Mouse (Mus musculus): ENCODE results near the gene Limd2. TPM values are rescaled to one million over a fixed set of nuclear protein-coding genes. Genes with fewer than 3 reads are reported as not detected.
A peak's percentile ranks its signal among the peaks of the same experiment; 100 is the strongest.

Limd2 gene
- polyA plus RNA-seq, 1 experiment from 2014 or later = 129 TPM

- peak overlapping the region; percentile 81 for H3K27ac ChIP-seq (ENCODE audit: low read depth)
- H3K4me3 ChIP-seq (ENCODE audit: low read depth, low read length) = peak overlapping the region; percentile 78
- H3K9ac ChIP-seq (ENCODE audit: low read length) = peak overlapping the region; percentile 43
- no peaks in the 10 kb centered on the region for H3K9me3 ChIP-seq (ENCODE audit: control insufficient read depth, low read length)
- DNase-seq (ENCODE audit: low spot score) (no peak), ATAC-seq (replicated peaks; ENCODE audit: low FRiP score, low TSS enrichment, low read depth) (no peak)
- peaks cover 26% of the 10 kb centered on the region for H3K36me3 ChIP-seq (ENCODE audit: control insufficient read depth, insufficient read depth, low read length)
- 40% methylated on average over 3 of the region's 3 CpGs for WGBS
- no peaks in the 10 kb centered on the region for H3K27me3 ChIP-seq (replicated peaks; ENCODE audit: control insufficient read depth, insufficient read depth, low read length)
- H3K4me1 ChIP-seq (replicated peaks; ENCODE audit: control insufficient read depth, insufficient read depth, low read length) = peaks cover 5% of the 10 kb centered on the region
- H3K4me2 ChIP-seq (ENCODE audit: low read length) = peak overlapping the region; percentile 61
These were observed 33.5 kb upstream of the Limd2 start for GRCm38 (mm10) chr11:106194155-106194541.

DNA sequence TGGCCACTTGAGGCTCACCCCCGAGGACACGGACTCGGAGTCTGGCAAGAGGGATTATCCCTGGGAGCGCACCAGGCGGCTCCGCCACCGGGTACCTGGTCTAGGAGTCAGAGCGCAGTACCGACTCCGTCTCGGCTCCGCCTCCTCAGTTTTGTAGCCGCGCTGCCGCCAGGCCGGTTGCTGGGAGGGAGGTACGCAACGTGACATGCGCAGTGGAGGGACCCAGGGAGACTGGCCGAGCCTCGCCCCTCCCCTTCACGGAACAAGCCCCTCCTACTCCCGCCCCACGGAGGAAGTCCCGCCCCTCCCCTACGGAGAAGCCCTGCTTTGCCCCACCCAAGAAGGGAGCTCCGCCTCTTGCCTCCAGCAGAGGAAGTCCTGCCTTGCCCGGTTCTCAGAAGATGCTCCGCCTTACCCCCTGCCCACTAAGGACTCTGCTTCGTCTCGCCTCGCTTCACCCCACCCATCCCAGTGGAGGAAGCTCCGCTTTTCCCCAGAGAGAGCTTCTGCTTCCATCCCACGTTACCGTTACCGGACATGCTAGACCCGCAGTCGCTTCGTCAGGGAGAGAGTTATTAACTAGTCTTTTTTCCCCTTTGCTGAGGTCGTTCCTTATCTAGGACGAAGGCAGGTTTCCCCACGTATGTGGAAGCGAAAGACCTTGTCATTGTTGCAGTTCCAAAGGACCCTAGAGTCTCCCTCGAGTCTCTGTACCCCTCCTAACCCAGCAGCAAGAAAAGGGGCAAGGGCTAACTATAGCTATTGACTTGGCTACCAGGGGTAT lies 32.9 kb upstream of the Limd2 start:
- DNase-seq (ENCODE audit: low spot score) (peak; percentile 99), ATAC-seq (replicated peaks; ENCODE audit: low FRiP score, low TSS enrichment, low read depth) (peak; percentile 96)
- peaks cover 23% of the 10 kb centered on the region for H3K36me3 ChIP-seq (ENCODE audit: control insufficient read depth, insufficient read depth, low read length)
- no peaks in the 10 kb centered on the region for H3K27me3 ChIP-seq (replicated peaks; ENCODE audit: control insufficient read depth, insufficient read depth, low read length)
- H3K9me3 ChIP-seq (ENCODE audit: control insufficient read depth, low read length) = no peaks in the 10 kb centered on the region
- peak overlapping the region; percentile 81 for H3K27ac ChIP-seq (ENCODE audit: low read depth)
- under 1% methylated on average over 43 of the region's 44 CpGs for WGBS
- H3K4me2 ChIP-seq (ENCODE audit: low read length) = peak overlapping the region; percentile 61
- peak overlapping the region; percentile 64 for H3K9ac ChIP-seq (ENCODE audit: low read length)
- H3K4me3 ChIP-seq (ENCODE audit: low read depth, low read length) = peak overlapping the region; percentile 78
- H3K4me1 ChIP-seq (replicated peaks; ENCODE audit: control insufficient read depth, insufficient read depth, low read length) = peaks cover 5% of the 10 kb centered on the region

GRCm38 (mm10) chr11:106192657-106193370 lies 32.2 kb upstream of the Limd2 start:
- Histone ChIP-seq H3K27me3 (replicated peaks; ENCODE audit: control insufficient read depth, insufficient read depth, low read length) (no peaks in the 10 kb centered on the region), H3K4me3 (ENCODE audit: low read depth, low read length) (peak overlapping the region; percentile 78), H3K4me1 (replicated peaks; ENCODE audit: control insufficient read depth, insufficient read depth, low read length) (peaks cover 5% of the 10 kb centered on the region), H3K36me3 (ENCODE audit: control insufficient read depth, insufficient read depth, low read length) (peaks cover 16% of the 10 kb centered on the region), H3K4me2 (ENCODE audit: low read length) (peak overlapping the region; percentile 61), H3K9ac (ENCODE audit: low read length) (peak overlapping the region; percentile 64), H3K9me3 (ENCODE audit: control insufficient read depth, low read length) (no peaks in the 10 kb centered on the region), H3K27ac (ENCODE audit: low read depth) (peak overlapping the region; percentile 77)
- DNase-seq (ENCODE audit: low spot score) = no peak
- ATAC-seq (replicated peaks; ENCODE audit: low FRiP score, low TSS enrichment, low read depth) = no peak; the same call in 1 of the 2 replicates
- WGBS = 9% methylated on average over 19 of the region's 19 CpGs

GRCm38 (mm10) chr11:106192241-106192640 lies 31.6 kb upstream of the Limd2 start:
- 0 out of 2 replicates have a peak, but pooled peaks cover 10% of the 10 kb centered on the region for H3K36me3 ChIP-seq (ENCODE audit: control insufficient read depth, insufficient read depth, low read length)
- H3K9ac ChIP-seq (ENCODE audit: low read length) = peak overlapping the region; percentile 64; the same call in 1 of the 2 replicates
- no peaks in the 10 kb centered on the region for H3K9me3 ChIP-seq (ENCODE audit: control insufficient read depth, low read length)
- peak overlapping the region; percentile 78 for H3K4me3 ChIP-seq (ENCODE audit: low read depth, low read length)
- H3K4me2 ChIP-seq (ENCODE audit: low read length) = peak overlapping the region; percentile 61
- H3K27me3 ChIP-seq (replicated peaks; ENCODE audit: control insufficient read depth, insufficient read depth, low read length) = no peaks in the 10 kb centered on the region
- H3K27ac ChIP-seq (ENCODE audit: low read depth) = no peak overlapping the region
- DNase-seq (ENCODE audit: low spot score) (no peak), ATAC-seq (replicated peaks; ENCODE audit: low FRiP score, low TSS enrichment, low read depth) (no peak)
- peaks cover 5% of the 10 kb centered on the region for H3K4me1 ChIP-seq (replicated peaks; ENCODE audit: control insufficient read depth, insufficient read depth, low read length)
- WGBS = 80% methylated on average over 5 of the region's 5 CpGs

- ATAC-seq (replicated peaks; ENCODE audit: low FRiP score, low TSS enrichment, low read depth) = no peak
- H3K9ac ChIP-seq (ENCODE audit: low read length) = no peak overlapping the region
- no peak overlapping the region for H3K27ac ChIP-seq (ENCODE audit: low read depth)
- peaks cover 5% of the 10 kb centered on the region for H3K4me1 ChIP-seq (replicated peaks; ENCODE audit: control insufficient read depth, insufficient read depth, low read length)
- no peaks in the 10 kb centered on the region for H3K9me3 ChIP-seq (ENCODE audit: control insufficient read depth, low read length)
- H3K4me2 ChIP-seq (ENCODE audit: low read length) = no peak overlapping the region
- 96% methylated on average over 3 of the region's 3 CpGs for WGBS
- H3K4me3 ChIP-seq (ENCODE audit: low read depth, low read length) = no peak overlapping the region
- no peak for DNase-seq (ENCODE audit: low spot score)
- H3K27me3 ChIP-seq (replicated peaks; ENCODE audit: control insufficient read depth, insufficient read depth, low read length) = no peaks in the 10 kb centered on the region
- 0 out of 2 replicates have a peak, but pooled peaks cover 9% of the 10 kb centered on the region for H3K36me3 ChIP-seq (ENCODE audit: control insufficient read depth, insufficient read depth, low read length)
These were observed 31.1 kb upstream of the Limd2 start for GRCm38 (mm10) chr11:106191716-106192115.

GRCm38 (mm10) chr11:106187326-106187725 lies 26.7 kb upstream of the Limd2 start:
- ATAC-seq (replicated peaks; ENCODE audit: low FRiP score, low TSS enrichment, low read depth) = no peak
- no peak for DNase-seq (ENCODE audit: low spot score)
- Histone ChIP-seq H3K27me3 (replicated peaks; ENCODE audit: control insufficient read depth, insufficient read depth, low read length) (no peaks in the 10 kb centered on the region), H3K4me1 (replicated peaks; ENCODE audit: control insufficient read depth, insufficient read depth, low read length) (peaks cover 1% of the 10 kb centered on the region; the same call in 1 of the 2 replicates), H3K9ac (ENCODE audit: low read length) (no peak overlapping the region), H3K4me3 (ENCODE audit: low read depth, low read length) (no peak overlapping the region), H3K9me3 (ENCODE audit: control insufficient read depth, low read length) (no peaks in the 10 kb centered on the region), H3K27ac (ENCODE audit: low read depth) (no peak overlapping the region), H3K36me3 (ENCODE audit: control insufficient read depth, insufficient read depth, low read length) (0 out of 2 replicates have a peak, but pooled peaks cover 15% of the 10 kb centered on the region), H3K4me2 (ENCODE audit: low read length) (no peak overlapping the region)
- WGBS = 97% methylated on average over 4 of the region's 4 CpGs

GRCm38 (mm10) chr11:106180449-106180801 lies 19.8 kb upstream of the Limd2 start:
- H3K27ac ChIP-seq (ENCODE audit: low read depth) = no peak overlapping the region
- no peaks in the 10 kb centered on the region for H3K27me3 ChIP-seq (replicated peaks; ENCODE audit: control insufficient read depth, insufficient read depth, low read length)
- 94% methylated on average over 2 of the region's 2 CpGs for WGBS
- H3K9me3 ChIP-seq (ENCODE audit: control insufficient read depth, low read length) = no peaks in the 10 kb centered on the region
- H3K4me3 ChIP-seq (ENCODE audit: low read depth, low read length) = no peak overlapping the region
- no peaks in the 10 kb centered on the region for H3K4me1 ChIP-seq (replicated peaks; ENCODE audit: control insufficient read depth, insufficient read depth, low read length)
- no peak overlapping the region for H3K9ac ChIP-seq (ENCODE audit: low read length)
- ATAC-seq (replicated peaks; ENCODE audit: low FRiP score, low TSS enrichment, low read depth) = no peak
- no peak overlapping the region for H3K4me2 ChIP-seq (ENCODE audit: low read length)
- no peak for DNase-seq (ENCODE audit: low spot score)
- 0 out of 2 replicates have a peak, but pooled peaks cover 4% of the 10 kb centered on the region for H3K36me3 ChIP-seq (ENCODE audit: control insufficient read depth, insufficient read depth, low read length)

DNA sequence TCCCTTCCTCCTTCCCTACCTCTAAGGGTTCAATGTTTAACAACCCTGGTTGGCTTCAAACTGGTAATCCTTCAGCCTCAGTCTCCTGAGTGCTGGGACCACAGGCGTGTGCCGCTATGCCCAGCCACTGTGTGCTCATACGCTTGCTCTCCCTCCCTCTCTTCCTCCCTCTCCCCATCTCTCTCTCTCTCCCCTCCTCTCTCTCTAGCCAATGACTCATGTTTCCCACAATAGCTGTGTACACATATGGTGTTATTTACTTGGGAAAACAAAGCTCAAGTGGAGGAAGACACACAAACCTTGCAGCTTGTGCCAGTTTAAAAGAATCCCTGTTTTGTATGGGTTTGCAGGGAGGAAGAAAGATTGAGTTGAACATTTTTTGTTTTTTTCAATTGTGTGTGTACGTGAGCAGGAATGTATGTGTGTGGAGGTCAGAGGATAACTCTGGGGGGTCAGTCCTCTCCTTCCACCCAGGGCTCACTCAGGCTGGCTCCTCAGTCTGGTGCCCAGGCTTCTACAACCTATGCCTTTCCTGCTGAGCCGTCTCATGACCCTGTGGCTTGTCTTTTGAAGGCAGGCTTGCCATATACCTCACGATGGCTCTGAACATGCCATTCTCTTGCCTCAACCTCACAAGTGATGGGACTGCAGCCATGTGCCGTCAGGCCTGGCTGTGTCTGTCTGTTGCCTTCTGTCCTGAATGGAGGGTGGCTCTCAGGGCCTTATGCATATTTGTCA lies 19.2 kb upstream of the Limd2 start:
- no peak for DNase-seq (ENCODE audit: low spot score)
- H3K4me1 ChIP-seq (replicated peaks; ENCODE audit: control insufficient read depth, insufficient read depth, low read length) = no peaks in the 10 kb centered on the region
- no peak overlapping the region for H3K9ac ChIP-seq (ENCODE audit: low read length)
- no peaks in the 10 kb centered on the region for H3K9me3 ChIP-seq (ENCODE audit: control insufficient read depth, low read length)
- no peaks in the 10 kb centered on the region for H3K27me3 ChIP-seq (replicated peaks; ENCODE audit: control insufficient read depth, insufficient read depth, low read length)
- WGBS = 67% methylated on average over 7 of the region's 7 CpGs
- H3K27ac ChIP-seq (ENCODE audit: low read depth) = no peak overlapping the region
- no peak for ATAC-seq (replicated peaks; ENCODE audit: low FRiP score, low TSS enrichment, low read depth)
- no peak overlapping the region for H3K4me3 ChIP-seq (ENCODE audit: low read depth, low read length)
- no peaks in the 10 kb centered on the region for H3K36me3 ChIP-seq (ENCODE audit: control insufficient read depth, insufficient read depth, low read length)
- no peak overlapping the region for H3K4me2 ChIP-seq (ENCODE audit: low read length)
